Mouse (Mus musculus) bone marrow, adult 2 months (tissue): ENCODE data around the gene Gm11541.

Experiments
- CTCF ChIP-seq: fragments of 200-500 bp; IDR thresholded peaks from 2 replicates; pipeline ENCODE4 v1.5.1; 2011; ENCODE audit warnings: low read length, control low read depth; ENCODE audit not compliant: control insufficient read depth, insufficient read depth
- POLR2A ChIP-seq: fragments of 200-500 bp; IDR thresholded peaks from 2 replicates; pipeline ENCODE4 v1.6.1; 2011; ENCODE audit warnings: low read depth, mild to moderate bottlenecking, control low read depth, low read length, borderline replicate concordance; ENCODE audit not compliant: control insufficient read depth

- TF ChIP-seq CTCF (no peak), POLR2A (no peak)
These were observed 28.9 kb downstream of the Gm11541 start for GRCm38 (mm10) chr11:94675446-94675845.
